Mouse (Mus musculus) neural tube, embryonic 15.5 days (tissue): ENCODE results near the gene Ttc30a2. TPM values are rescaled to one million over a fixed set of nuclear protein-coding genes. Genes with fewer than 3 reads are reported as not detected.
"Not testable (repeated sequence)": the region's sequence is repeated elsewhere in the genome, so short reads cannot be mapped to it uniquely, and the experiment has no call there.

Experiments used
- ATAC-seq: fragments of 200-750 bp; cut with Nextera tagmentation; 2 replicates; pipeline ENCODE4 v1.8.0; 2017; ENCODE audit warnings: mild to moderate bottlenecking, moderate TSS enrichment, moderate library complexity; ENCODE audit not compliant: low FRiP score
- H3K27ac ChIP-seq: fragments of 300-500 bp; sonication (generic); replicated peaks from 2 replicates; pipeline ENCODE4 v1.5.1; 2015; ENCODE audit warnings: mild to moderate bottlenecking, inconsistent platforms
- H3K27me3 ChIP-seq: fragments of 300-500 bp; sonication (generic); replicated peaks from 2 replicates; pipeline ENCODE4 v1.6.1; 2015; ENCODE audit warnings: inconsistent platforms
- H3K36me3 ChIP-seq: fragments of 300-500 bp; sonication (generic); 2 replicates; pipeline ENCODE4 v1.6.1; 2015; ENCODE audit warnings: inconsistent platforms
- H3K4me1 ChIP-seq: fragments of 300-500 bp; sonication (generic); 2 replicates; pipeline ENCODE4 v1.6.1; 2015; ENCODE audit warnings: inconsistent platforms
- H3K4me2 ChIP-seq: fragments of 300-500 bp; sonication (generic); 2 replicates; pipeline ENCODE4 v1.6.1; 2015; ENCODE audit warnings: inconsistent platforms, mild to moderate bottlenecking, moderate library complexity
- H3K4me3 ChIP-seq: fragments of 300-500 bp; sonication (generic); replicated peaks from 2 replicates; pipeline ENCODE4 v1.5.1; 2015; ENCODE audit warnings: mild to moderate bottlenecking, inconsistent platforms
- H3K9ac ChIP-seq: fragments of 300-500 bp; sonication (generic); replicated peaks from 2 replicates; pipeline ENCODE4 v1.6.1; 2015; ENCODE audit warnings: mild to moderate bottlenecking, inconsistent platforms
- H3K9me3 ChIP-seq: fragments of 300-500 bp; sonication (generic); replicated peaks from 2 replicates; pipeline ENCODE4 v1.6.1; 2016; ENCODE audit warnings: inconsistent platforms
- WGBS: fragments of 180-500 bp; shearing (Covaris S2); methylation state at CpG from one replicate; pipeline ENCODE4 v1.1.7; 2015; ENCODE audit warnings: mixed read lengths; 5-methylcytosine and 5-hydroxymethylcytosine counted together
- polyA plus RNA-seq: library from polyadenylated mRNA; unstranded; fragments of >200 nt; fragmentation: Nextera tagmentation; extraction: Ambion mirVana; gene quantifications from 2 replicates; pipeline ENCODE4 v1.2.1, GENCODE M21; 2015

Ttc30a2 gene
- polyA plus RNA-seq, 1 experiment from 2014 or later, result 0.96 TPM

DNA sequence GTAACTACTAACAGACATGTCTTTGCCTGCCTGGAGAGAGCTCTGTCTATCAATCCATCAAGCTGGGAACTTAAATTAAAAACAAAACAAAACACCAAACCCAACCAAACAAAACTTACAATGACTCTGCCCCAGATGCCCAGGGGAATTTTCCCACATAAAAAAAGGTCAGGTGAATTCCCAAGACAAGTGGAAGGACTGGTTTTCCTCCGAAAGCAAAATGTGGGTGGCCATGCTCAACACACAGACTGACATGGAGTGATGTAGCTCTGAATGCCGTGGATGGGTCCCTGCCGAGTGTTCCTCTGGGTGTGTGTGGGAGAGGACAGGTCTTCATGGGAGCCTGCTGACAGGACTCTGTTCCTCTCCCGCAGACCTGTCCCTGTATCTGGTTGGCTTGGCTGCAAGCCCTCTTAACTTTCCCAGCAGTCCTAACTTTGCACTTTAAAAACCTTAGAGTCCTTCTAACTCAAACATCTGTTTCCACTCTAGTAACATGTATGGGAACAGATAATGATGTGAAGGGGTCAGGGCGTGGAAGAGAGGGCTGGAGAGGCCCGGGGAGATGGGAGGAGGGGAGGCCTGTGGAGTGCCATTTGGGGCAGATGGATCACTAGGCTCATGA is 13.7 kb upstream of the Ttc30a2 start:
- ATAC-seq, result no peak
- H3K36me3 ChIP-seq, result no peaks in the 10 kb centered on the region
- 0 out of 2 replicates have a peak overlapping the region, but pooled peaks have one; percentile 5 for H3K27ac ChIP-seq
- H3K9ac ChIP-seq, result no peak overlapping the region
- H3K4me1 ChIP-seq, result peaks cover 53% of the 10 kb centered on the region
- no peak overlapping the region for H3K4me2 ChIP-seq
- H3K4me3 ChIP-seq, result no peak overlapping the region
- H3K27me3 ChIP-seq, result no peaks in the 10 kb centered on the region
- WGBS, result 63% methylated on average over 6 of the region's 6 CpGs
- H3K9me3 ChIP-seq, result no peaks in the 10 kb centered on the region

DNA sequence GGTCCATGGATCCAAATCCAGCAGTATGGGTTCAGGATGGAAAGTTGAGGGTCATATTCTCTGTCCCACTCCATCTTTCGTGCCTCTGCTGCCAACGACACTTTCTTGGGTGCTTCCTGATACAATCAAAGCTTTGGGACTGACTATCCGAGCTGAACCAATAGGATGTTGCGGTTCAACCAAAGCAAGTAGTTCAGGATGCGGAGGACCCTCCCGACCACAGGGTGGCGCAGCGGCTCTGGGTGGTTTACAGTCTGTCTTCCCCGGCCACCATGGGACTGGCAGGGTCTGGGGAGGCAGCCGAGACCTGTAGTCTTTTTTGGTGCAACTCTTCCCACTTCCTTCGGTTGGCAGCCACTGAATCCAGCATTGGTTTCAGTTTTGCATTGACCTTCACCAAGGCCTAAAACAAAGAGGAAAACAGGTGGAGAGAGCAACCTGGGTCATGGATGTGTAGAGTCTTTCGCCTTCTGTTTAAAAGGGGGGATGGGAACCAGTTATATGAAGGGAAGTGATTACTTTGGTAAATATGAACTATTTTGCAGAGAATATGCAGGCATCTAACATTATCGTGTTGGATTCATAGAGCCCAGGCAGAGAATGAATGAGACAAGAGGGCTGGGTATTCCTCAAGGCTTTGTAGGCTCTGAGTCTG is 13.0 kb upstream of the Ttc30a2 start:
- Histone ChIP-seq H3K9ac (no peak overlapping the region), H3K27me3 (no peaks in the 10 kb centered on the region), H3K4me2 (no peak overlapping the region), H3K27ac (0 out of 2 replicates have a peak overlapping the region, but pooled peaks have one; percentile 5), H3K9me3 (no peaks in the 10 kb centered on the region), H3K4me1 (peaks cover 59% of the 10 kb centered on the region), H3K36me3 (no peaks in the 10 kb centered on the region), H3K4me3 (no peak overlapping the region)
- ATAC-seq, result no peak
- 55% methylated on average over 13 of the region's 13 CpGs for WGBS

DNA sequence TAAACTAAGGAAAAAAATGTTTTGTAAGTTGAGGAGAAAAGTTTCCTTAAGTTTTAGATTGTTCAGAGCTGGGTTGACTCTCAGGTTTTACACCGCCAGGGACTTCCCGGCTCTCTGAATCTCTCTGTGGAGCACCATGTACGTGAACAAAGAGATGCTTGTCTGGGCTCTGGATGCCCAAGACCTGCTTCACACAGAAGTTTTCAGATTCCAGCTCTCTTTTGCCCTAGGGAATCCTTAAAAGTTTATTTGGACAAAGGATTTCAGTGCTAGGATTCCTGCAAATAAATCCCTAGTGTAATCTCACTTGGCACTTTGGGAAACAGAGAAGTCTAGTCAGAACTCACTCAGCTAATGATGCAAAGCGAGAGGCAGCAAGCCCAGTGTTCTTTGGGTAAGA is 11.7 kb upstream of the Ttc30a2 start:
- peaks cover 69% of the 10 kb centered on the region for H3K4me1 ChIP-seq
- peak overlapping the region; percentile 48; the same call in 1 of the 2 replicates for H3K4me2 ChIP-seq
- H3K9ac ChIP-seq, result no peak overlapping the region
- no peak overlapping the region for H3K4me3 ChIP-seq
- H3K9me3 ChIP-seq, result no peaks in the 10 kb centered on the region
- H3K36me3 ChIP-seq, result no peaks in the 10 kb centered on the region
- no peaks in the 10 kb centered on the region for H3K27me3 ChIP-seq
- 37% methylated on average over 4 of the region's 4 CpGs for WGBS
- ATAC-seq, result no peak
- H3K27ac ChIP-seq, result peak overlapping the region; percentile 89

DNA sequence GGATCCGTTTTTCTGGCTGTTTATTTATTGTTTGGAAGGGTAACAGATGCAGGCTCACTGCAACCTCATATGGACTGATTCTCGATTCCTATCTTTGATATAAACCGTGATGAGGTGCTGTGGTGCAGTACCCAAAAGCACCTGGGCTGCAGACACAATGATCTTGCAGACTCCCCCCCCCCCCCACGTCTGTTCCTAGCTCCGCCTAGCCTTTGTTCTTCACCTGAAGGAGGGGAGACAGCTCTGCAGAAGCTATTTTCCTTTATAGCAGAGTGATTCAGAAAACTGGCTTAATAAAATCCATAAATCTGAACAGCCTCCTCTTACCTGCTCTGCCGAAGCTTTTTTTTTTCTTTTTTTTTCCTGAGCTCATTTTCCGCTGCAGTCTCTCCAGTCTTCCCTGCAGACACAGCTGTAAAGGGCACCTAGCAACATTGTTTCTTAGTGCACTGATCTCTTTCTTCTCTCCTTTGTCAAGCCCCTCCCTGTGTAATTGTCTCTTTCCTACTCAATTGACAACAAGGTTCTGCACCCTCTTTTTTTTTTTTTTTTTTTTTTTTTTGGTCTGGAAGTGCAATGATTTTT is 10.9 kb upstream of the Ttc30a2 start:
- no peaks in the 10 kb centered on the region for H3K9me3 ChIP-seq
- no peaks in the 10 kb centered on the region for H3K36me3 ChIP-seq
- peak overlapping the region; percentile 37 for H3K9ac ChIP-seq
- H3K4me1 ChIP-seq, result peaks cover 72% of the 10 kb centered on the region
- H3K4me3 ChIP-seq, result peak overlapping the region; percentile 5; the same call in 1 of the 2 replicates
- H3K27me3 ChIP-seq, result no peaks in the 10 kb centered on the region
- H3K4me2 ChIP-seq, result peak overlapping the region; percentile 48
- H3K27ac ChIP-seq, result peak overlapping the region; percentile 89
- peak; percentile 85 for ATAC-seq
- WGBS, result 8% methylated on average over 7 of the region's 7 CpGs

DNA sequence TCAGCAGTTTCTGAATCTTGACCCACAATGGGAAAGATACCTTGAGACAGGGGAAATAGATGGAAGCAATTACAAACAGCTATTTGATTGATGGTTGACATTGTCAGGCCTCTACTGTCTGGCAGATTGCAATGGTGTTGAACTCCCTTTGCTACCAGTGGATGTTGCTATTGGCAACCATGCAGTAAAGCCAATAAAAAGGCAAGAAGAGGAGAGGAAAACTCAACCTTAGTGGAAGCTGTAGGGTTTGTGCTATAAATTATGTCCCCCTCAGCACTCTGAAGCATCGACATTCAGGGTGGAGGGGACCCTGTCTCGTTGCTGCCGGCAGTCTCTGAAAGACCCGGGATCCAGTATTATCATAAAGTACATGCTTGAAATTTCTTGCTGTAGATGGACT is 10.4 kb upstream of the Ttc30a2 start:
- Histone ChIP-seq H3K4me3 (0 out of 2 replicates have a peak overlapping the region, but pooled peaks have one; percentile 5), H3K27me3 (no peaks in the 10 kb centered on the region)

DNA sequence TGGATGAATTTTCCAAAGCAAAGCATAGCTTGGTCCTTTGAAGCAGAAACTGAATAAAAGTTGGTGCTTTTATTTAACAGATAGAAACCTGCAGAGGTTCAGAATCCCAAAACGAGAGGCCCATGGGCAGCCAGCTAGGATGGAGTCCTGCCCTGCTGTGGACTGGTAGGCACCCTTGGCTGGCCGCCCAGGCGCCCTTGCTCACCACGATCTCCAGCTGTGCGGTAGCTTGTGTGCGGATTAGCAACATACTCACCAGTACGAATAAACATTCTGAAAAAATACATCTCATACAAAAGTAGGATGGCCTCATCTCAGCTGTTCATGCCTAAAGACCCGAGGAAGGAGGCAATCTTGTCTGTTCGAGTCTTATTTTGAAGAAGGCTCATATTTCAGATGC is 9.8 kb upstream of the Ttc30a2 start:
- ATAC-seq, result no peak
- peak overlapping the region; percentile 89 for H3K27ac ChIP-seq
- H3K9me3 ChIP-seq, result no peaks in the 10 kb centered on the region
- H3K36me3 ChIP-seq, result no peaks in the 10 kb centered on the region
- no peaks in the 10 kb centered on the region for H3K27me3 ChIP-seq
- no peak overlapping the region for H3K4me2 ChIP-seq
- no peak overlapping the region for H3K9ac ChIP-seq
- no peak overlapping the region for H3K4me3 ChIP-seq
- H3K4me1 ChIP-seq, result peaks cover 62% of the 10 kb centered on the region
- WGBS, result 59% methylated on average over 9 of the region's 9 CpGs

More for the DNA sequence above, 10.4 kb upstream of the Ttc30a2 start:
- Histone ChIP-seq H3K36me3 (no peaks in the 10 kb centered on the region), H3K4me2 (peak overlapping the region; percentile 48), H3K9me3 (no peaks in the 10 kb centered on the region), H3K4me1 (peaks cover 67% of the 10 kb centered on the region), H3K27ac (peak overlapping the region; percentile 89), H3K9ac (peak overlapping the region; percentile 37)
- ATAC-seq, result peak; percentile 63
- WGBS, result 5% methylated on average over 4 of the region's 4 CpGs

DNA sequence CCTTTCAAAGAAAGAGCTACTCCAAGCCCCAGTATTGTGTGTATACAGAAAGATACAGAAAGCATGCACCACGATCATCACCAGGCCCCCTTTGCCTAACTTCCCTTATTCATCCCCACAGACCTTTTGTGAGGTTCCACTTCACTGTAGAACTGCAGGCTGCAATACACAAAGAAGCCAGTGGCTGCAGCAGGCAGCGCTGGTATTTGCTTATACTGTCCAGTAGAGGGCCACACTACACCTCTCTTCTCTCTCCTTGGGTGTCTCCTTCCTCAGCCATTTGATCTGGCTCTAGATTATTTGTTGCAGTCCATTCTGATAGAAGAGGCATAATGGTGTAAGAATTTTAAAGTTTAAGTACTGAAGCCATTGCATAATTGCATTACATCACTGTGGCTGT is 7.2 kb upstream of the Ttc30a2 start:
- Histone ChIP-seq H3K27ac (peak overlapping the region; percentile 73), H3K9ac (no peak overlapping the region)

DNA sequence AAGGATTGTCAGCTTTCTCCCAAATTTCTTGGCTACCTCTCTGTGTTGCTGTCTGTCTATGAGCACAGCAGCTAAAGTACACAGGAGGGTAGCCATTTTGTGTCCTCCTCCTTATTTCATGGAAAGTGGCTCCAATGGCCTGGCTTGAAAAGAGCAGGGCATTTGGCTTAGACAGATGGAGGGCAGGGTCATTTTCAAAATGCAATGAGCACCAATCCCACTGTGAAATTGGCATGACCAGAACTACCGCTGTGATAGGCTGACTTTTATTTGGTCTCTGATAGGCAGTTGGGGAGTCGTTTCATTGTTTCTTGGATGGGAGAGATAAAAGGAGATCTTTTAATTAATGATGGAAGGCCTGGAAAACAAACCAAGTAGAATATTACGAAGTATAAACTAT is 5.9 kb upstream of the Ttc30a2 start:
- 45% methylated on average over 3 of the region's 3 CpGs for WGBS
- Histone ChIP-seq H3K27ac (no peak overlapping the region), H3K27me3 (no peaks in the 10 kb centered on the region), H3K4me2 (no peak overlapping the region), H3K36me3 (no peaks in the 10 kb centered on the region), H3K9ac (no peak overlapping the region), H3K9me3 (no peaks in the 10 kb centered on the region), H3K4me3 (no peak overlapping the region), H3K4me1 (peaks cover 40% of the 10 kb centered on the region)
- ATAC-seq, result no peak

More for the DNA sequence above, 7.2 kb upstream of the Ttc30a2 start:
- H3K27me3 ChIP-seq, result no peaks in the 10 kb centered on the region
- H3K36me3 ChIP-seq, result no peaks in the 10 kb centered on the region
- 2% methylated on average over 2 of the region's 2 CpGs for whole genome bisulfite sequencing
- peaks cover 53% of the 10 kb centered on the region for H3K4me1 ChIP-seq
- ATAC-seq, result peak; percentile 48
- H3K4me2 ChIP-seq, result no peak overlapping the region
- H3K4me3 ChIP-seq, result no peak overlapping the region
- no peaks in the 10 kb centered on the region for H3K9me3 ChIP-seq

DNA sequence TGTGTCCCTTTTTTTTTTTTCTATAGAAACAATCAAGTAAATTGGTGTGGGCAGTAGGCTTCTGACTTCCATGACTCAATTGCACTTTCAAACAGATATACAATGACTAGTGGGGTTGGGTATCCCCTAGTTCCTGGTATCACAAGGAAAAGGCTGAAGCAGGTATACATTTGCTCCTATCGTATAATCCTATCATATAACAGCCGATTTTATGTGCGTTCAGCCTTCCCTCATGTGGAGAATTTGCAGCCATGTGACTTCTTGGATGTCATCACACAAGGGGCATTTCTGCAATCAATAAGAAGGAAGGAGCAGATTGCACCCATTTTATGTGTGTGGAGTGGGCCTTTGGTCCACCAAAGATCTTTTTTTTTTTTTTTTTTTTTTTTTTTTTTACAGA is 5.1 kb upstream of the Ttc30a2 start:
- Histone ChIP-seq H3K27ac (no peak overlapping the region), H3K4me2 (no peak overlapping the region), H3K4me1 (peaks cover 33% of the 10 kb centered on the region), H3K4me3 (no peak overlapping the region), H3K27me3 (no peaks in the 10 kb centered on the region), H3K36me3 (no peaks in the 10 kb centered on the region), H3K9me3 (no peaks in the 10 kb centered on the region), H3K9ac (no peak overlapping the region)
- 95% methylated on average over 3 of the region's 3 CpGs for WGBS
- ATAC-seq, result no peak

DNA sequence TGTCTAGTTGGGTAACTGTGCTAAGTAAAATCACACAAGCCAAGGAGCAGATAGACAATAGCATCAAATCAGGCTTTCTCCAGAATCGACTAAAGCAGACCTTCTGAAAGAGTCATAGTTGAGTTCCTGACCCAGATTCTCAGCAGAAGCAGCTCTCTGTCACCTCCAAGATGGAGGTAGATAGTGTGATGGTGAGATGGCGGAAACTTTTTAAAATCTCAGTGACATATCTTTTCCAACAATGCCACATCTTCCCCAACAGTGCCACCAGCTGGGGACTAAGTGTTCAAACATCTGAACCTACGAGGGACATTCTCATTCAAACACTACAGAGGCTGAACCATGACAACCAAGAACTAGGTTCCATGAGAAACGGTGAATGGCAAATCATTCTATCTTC is 4.7 kb upstream of the Ttc30a2 start:
- no peak for ATAC-seq
- peaks cover 28% of the 10 kb centered on the region for H3K4me1 ChIP-seq
- WGBS, result 97% methylated on average over 4 of the region's 4 CpGs
- no peaks in the 10 kb centered on the region for H3K27me3 ChIP-seq
- no peak overlapping the region for H3K9ac ChIP-seq
- no peak overlapping the region for H3K27ac ChIP-seq
- no peaks in the 10 kb centered on the region for H3K9me3 ChIP-seq
- no peak overlapping the region for H3K4me3 ChIP-seq
- H3K4me2 ChIP-seq, result no peak overlapping the region
- H3K36me3 ChIP-seq, result no peaks in the 10 kb centered on the region

DNA sequence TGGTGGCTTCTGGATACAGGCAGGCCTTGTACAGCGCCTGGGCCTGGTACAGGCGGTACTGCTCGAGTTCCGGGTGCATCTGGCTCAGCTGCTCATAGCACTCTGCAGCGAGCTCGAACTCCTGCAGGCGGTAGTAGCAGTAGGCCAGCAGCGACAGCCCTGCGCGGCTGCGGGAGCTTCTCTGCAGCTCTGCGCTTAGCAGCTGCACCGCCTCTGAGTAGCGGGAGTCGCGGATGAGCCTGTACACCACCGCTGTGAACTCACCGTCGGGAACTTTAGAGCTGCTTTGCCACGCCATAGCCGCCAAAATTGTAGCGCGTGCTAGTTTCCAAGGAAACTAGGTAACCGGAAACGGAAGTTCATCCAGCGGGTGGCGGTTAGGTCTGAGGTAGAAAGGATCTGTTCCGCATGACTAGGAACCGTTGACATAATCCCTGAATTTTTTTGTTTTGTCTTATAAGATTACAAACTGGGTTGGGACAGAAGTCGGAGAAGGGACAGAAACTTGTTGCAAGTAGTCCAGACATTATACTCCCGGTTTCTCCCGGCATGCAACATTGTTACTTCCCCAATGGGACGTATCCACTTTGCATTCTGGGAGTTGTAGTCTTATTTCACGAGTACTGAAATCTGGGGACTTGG is 3.6 kb upstream of the Ttc30a2 start, which contains the start of gene Ttc30a1:
TSS of gene Ttc30a1 (minus strand) at position 528 of the 642 bp plus-strand sequence.
- H3K4me3 ChIP-seq, result peak within 1 kb of the TSS; percentile 57
- not testable (repeated sequence) for H3K27me3 ChIP-seq, H3K36me3 ChIP-seq, H3K9me3 ChIP-seq
- H3K27ac ChIP-seq, result peak within 1 kb of the TSS; percentile 80
- 2% methylated on average over 34 of the region's 34 CpGs for WGBS
- H3K4me1 ChIP-seq, result peaks cover 20% of the 10 kb centered on the region
- peak; percentile 65 for ATAC-seq
- H3K4me2 ChIP-seq, result peak within 1 kb of the TSS; percentile 70
- peak within 1 kb of the TSS; percentile 47 for H3K9ac ChIP-seq
